Mouse (Mus musculus): Measurements from ENCODE around the gene Esp6. TPM values are rescaled to one million over a fixed set of nuclear protein-coding genes. Genes with fewer than 3 reads are reported as not detected.
"Not testable (repeated sequence)": the region's sequence is repeated elsewhere in the genome, so short reads cannot be mapped to it uniquely, and the experiment has no call there.

The Esp6 gene
- not detected for total RNA-seq (2018; cell fraction: chromatin; rRNA removed)
- total RNA-seq (2018; cell fraction: cytosol; rRNA removed): not detected
- total RNA-seq (2018; cell fraction: nucleus; rRNA removed): not detected
- not detected in 3 replicates for polyA plus RNA-seq (2018)

DNA sequence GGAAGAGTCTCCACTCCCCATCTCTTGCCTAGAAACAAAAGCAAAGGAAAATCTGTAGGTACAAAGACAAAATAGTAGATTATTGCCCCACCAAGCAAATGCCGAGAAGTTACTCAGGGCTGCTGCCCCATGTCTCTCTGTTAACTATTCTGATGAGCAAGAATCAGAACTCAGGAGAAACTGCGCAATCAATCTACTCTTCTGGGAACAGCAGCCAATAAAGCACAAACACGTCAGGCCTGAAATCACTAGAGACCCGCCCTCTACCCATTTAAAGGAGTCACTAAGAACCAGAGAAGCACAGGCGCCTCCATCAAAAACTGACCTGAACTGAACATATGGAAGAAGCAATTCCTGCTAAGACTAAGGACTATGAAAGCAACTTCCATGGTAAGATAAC lies at the start of gene Esp6:
Gene Esp6, plus strand, starts transcription at position 301 of the 400 bp plus-strand sequence.
- 74% methylated on average over 5 of the region's 5 CpGs for WGBS (ENCODE audit: missing documents)
- H3K4me3 ChIP-seq (ENCODE audit: inconsistent target): no peak within 1 kb of the TSS
- no peaks in the 10 kb centered on the region for H3K79me2 ChIP-seq (ENCODE audit: inconsistent target)
- no peaks in the 10 kb centered on the region for H3K36me3 ChIP-seq (ENCODE audit: inconsistent target)
- H3K27ac ChIP-seq: no peak within 1 kb of the TSS

DNA sequence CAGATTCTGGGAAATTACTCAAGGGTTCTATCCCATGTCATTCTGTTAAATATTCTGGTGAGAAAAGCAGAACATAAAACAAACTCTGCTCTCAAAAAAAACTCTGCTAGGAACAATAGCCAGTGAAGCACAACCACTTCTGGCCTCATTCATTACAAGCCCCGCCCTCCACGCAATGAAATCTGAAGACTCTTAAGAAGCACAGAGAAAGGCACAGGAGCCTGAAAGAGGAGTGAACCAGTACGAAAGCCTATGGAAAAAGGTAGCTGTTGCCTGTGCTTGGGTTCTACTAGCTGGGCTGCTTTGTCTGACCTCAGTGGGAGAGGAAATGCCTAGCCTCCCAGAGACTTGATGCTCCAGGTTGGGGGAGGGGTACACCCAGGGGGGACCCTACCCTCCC lies 41.5 kb upstream of the Esp6 start, which contains the start of gene Esp8:
Gene Esp8, plus strand, starts transcription at position 205 of the 400 bp plus-strand sequence.
- no peak within 1 kb of the TSS for H3K27ac ChIP-seq
- H3K4me3 ChIP-seq (ENCODE audit: inconsistent target): no peak within 1 kb of the TSS
- no peaks in the 10 kb centered on the region for H3K36me3 ChIP-seq (ENCODE audit: inconsistent target)
- H3K79me2 ChIP-seq (ENCODE audit: inconsistent target): no peaks in the 10 kb centered on the region
- 46% methylated on average over 3 of the region's 3 CpGs for WGBS (ENCODE audit: missing documents)

DNA sequence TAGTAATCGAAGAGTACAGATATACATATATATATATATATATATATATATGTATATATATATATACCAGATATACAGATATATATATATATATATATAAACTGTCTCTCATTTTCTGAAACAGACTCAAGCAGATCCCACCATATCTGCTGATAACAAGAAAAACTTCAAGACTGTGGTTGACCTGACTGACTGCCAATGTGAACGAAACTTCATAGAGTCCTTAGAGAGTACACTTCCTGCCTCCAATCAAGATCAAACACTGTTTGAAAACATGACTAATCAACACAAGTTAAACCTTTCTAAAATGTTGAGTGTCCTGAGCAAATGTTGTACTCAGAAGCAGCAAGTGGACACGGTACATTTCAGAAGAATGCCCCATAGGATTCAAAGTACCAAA lies 31.5 kb upstream of the Esp6 start:
- 70% methylated on average over 2 of the region's 3 CpGs for WGBS (ENCODE audit: missing documents)
- H3K79me2 ChIP-seq (ENCODE audit: inconsistent target): no peaks in the 10 kb centered on the region
- H3K27ac ChIP-seq: no peak overlapping the region
- H3K4me3 ChIP-seq (ENCODE audit: inconsistent target): no peak overlapping the region
- H3K36me3 ChIP-seq (ENCODE audit: inconsistent target): no peaks in the 10 kb centered on the region

DNA sequence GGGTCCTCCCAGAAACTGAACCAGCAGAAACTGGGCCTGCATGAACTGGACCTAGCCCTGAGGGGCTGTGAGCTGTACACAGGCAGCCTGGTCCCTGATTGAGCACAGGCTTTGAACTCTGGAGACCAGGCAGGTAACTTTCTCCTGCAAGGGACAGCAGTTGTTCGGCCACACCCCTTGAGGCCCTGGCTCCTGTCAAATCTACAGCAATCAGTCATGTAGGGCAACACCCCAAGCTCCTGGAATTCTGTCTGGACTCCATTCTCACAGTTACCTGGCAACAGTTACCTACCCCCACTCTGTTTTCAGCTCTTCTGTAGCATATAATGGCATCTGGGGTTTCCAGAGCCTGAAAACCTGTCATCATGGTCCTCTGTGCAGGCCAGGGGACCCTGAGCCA lies 30.2 kb upstream of the Esp6 start:
- no peaks in the 10 kb centered on the region for H3K79me2 ChIP-seq (ENCODE audit: inconsistent target)
- H3K4me3 ChIP-seq (ENCODE audit: inconsistent target): no peak overlapping the region
- no peak overlapping the region for H3K27ac ChIP-seq
- H3K36me3 ChIP-seq (ENCODE audit: inconsistent target): no peaks in the 10 kb centered on the region
- WGBS (ENCODE audit: missing documents): 80% methylated on average over 1 of the region's 1 CpGs

DNA sequence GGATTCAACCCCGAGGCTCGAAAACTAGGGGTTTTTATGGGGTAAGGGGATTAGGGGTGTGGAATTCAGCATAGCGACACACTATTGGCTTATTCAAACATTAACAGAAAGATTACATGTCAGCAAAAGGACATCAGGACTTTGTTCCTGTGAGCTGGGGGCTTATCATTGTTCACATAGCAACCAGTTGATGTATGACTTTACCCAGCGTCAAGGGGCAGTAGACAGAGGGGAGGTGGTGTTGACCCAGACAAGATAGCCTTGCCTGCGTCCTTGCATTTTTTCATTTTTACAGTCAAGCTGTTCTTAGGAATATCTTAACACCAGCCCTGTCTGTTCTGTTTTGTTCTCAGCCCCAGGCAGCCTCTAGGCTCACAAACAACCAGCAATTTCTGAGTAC lies 14.3 kb upstream of the Esp6 start:
- H3K36me3 ChIP-seq (ENCODE audit: inconsistent target); H3K4me3 ChIP-seq (ENCODE audit: inconsistent target); H3K79me2 ChIP-seq (ENCODE audit: inconsistent target); H3K27ac ChIP-seq: not testable (repeated sequence)
- 90% methylated on average over 5 of the region's 5 CpGs for WGBS (ENCODE audit: missing documents)

DNA sequence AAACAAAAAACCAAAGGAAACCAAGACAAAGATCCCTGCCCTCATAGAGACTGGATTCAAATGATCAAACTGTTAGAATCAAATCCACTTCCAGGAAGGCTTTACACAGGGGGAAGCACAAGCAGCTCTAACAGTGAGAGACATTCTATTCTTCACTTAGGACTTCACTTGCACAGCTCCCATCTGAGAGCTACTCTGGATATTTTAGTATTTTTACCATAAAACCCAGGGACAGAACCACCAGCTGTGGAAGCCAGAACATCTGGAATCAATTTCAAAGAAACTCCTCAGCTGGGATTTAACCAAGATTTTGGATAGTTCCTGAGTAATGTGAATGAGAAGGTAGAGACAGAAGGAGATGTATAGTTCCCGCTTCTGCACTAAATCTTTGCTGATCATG lies 7.8 kb upstream of the Esp6 start:
- H3K36me3 ChIP-seq (ENCODE audit: inconsistent target): no peaks in the 10 kb centered on the region
- no peak overlapping the region for H3K4me3 ChIP-seq (ENCODE audit: inconsistent target)
- H3K79me2 ChIP-seq (ENCODE audit: inconsistent target): no peaks in the 10 kb centered on the region
- WGBS (ENCODE audit: missing documents): 90% methylated on average over 1 of the region's 1 CpGs
- no peak overlapping the region for H3K27ac ChIP-seq

DNA sequence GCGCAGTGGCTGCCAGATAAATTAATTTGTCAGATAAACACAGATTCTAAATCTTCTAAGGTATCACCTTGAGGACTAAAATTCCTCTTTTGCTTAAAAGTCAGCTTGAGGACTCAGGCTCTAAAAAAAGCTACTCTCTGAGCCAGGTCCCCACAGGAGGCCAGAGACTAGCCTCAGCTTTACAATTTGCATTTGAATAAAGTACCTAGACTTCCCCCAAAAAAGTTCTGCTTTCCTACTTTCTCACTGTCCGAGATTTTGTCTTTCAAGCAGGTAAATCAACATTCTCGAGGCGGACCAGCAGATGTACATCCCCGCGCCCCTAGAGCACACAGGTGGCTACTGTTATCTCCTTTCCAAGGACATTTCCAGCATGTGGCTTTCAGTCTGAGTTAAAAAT lies 22.6 kb downstream of the Esp6 start:
- H3K27ac ChIP-seq; H3K79me2 ChIP-seq (ENCODE audit: inconsistent target); H3K36me3 ChIP-seq (ENCODE audit: inconsistent target); H3K4me3 ChIP-seq (ENCODE audit: inconsistent target): not testable (repeated sequence)
- WGBS (ENCODE audit: missing documents): 88% methylated on average over 1 of the region's 6 CpGs

DNA sequence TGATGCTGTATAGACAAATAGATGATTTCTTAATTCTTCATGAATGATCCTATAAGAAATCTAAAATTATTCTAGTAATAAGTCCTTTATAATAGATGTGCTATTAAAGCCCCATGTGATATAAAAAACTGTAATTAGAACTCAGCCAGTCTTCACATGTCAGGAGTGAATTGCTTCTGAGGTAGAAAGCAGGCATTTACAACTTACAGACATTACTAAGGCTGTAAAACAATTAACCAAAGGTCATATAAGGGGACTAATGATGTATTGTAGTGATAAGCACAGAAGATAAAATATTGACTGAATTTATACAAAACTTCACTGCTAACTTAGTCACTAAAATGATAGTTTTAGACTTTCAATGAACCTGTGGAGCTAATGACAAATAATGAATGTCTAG lies 30.0 kb downstream of the Esp6 start:
- H3K4me3 ChIP-seq (ENCODE audit: inconsistent target): no peak overlapping the region
- H3K79me2 ChIP-seq (ENCODE audit: inconsistent target): no peaks in the 10 kb centered on the region
- no peak overlapping the region for H3K27ac ChIP-seq
- no peaks in the 10 kb centered on the region for H3K36me3 ChIP-seq (ENCODE audit: inconsistent target)

DNA sequence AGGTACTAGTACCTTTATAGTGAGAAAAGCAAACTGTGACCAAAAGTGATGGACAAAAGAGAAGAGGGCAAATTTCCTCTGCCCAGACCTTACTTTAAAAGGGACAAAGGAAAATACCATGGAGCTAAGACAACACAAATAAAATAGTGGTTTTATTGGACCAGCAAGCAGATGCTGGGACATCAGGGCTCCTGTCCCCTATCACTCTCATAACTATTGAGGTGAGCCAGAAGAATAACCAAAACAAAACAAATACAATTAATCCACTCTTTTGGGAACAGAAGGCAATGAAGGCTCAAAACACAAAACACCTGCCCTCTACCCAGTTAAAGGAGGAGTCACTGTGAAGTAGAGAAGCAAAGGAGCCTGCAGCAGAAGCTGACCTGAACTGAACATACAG lies 37.0 kb downstream of the Esp6 start, which contains the start of gene Esp4:
Gene Esp4, plus strand, starts transcription at position 301 of the 400 bp plus-strand sequence.
- Histone ChIP-seq H3K79me2 (ENCODE audit: inconsistent target) (no peaks in the 10 kb centered on the region), H3K36me3 (ENCODE audit: inconsistent target) (no peaks in the 10 kb centered on the region), H3K27ac (no peak within 1 kb of the TSS), H3K4me3 (ENCODE audit: inconsistent target) (no peak within 1 kb of the TSS)

Other genes with a start within 250 kb of the Esp6 start
- gene Crisp1, start 242.3 kb upstream of the Esp6 start, polyA plus RNA-seq (2018): not detected in 3 replicates
- not detected in 3 replicates for gene Esp8, start 41.5 kb upstream of the Esp6 start, polyA plus RNA-seq (2018)
- gene Esp4, start 37.1 kb downstream of the Esp6 start, polyA plus RNA-seq (2018): not detected in 3 replicates
- not detected in 3 replicates for gene Esp3, start 70.6 kb downstream of the Esp6 start, polyA plus RNA-seq (2018)
- not detected in 3 replicates for gene Esp1, start 165.6 kb downstream of the Esp6 start, polyA plus RNA-seq (2018)
- gene Crisp2, start 245.5 kb downstream of the Esp6 start, polyA plus RNA-seq (2018): not detected in 3 replicates
- gene Rhag, start 249.6 kb downstream of the Esp6 start, polyA plus RNA-seq (2018): not detected in 3 replicates